Mouse (Mus musculus): ENCODE results near the gene Ebf1. TPM values are rescaled to one million over a fixed set of nuclear protein-coding genes. Genes with fewer than 3 reads are reported as not detected.

Gene Ebf1
- total and polyA plus RNA-seq, 2 experiments from 2014 or later = 8.1 to 10.4 TPM

DNA sequence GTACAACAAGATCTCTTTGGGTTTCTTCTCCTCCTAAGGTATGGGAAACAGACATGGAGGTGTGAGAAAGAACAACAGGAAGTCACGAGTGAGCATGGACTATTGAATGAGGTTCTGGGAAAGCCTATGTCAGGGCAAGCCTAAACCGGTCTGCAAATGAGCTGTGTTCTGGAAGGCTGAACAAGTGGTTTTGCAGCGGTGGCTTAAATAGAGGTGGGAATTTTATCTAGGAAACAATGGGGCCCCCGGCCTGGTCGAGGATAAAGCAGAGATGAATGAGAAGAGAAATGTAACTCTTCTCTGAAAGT lies 73.1 kb downstream of the Ebf1 start:
- H3K4me3 ChIP-seq (ENCODE audit: low read depth, low read length) = no peak overlapping the region
- no peak overlapping the region for H3K4me2 ChIP-seq (ENCODE audit: low read depth, low read length)
- no peak overlapping the region for H3K9ac ChIP-seq (replicated peaks; ENCODE audit: low read depth, low read length)
- no peaks in the 10 kb centered on the region for H3K27me3 ChIP-seq (ENCODE audit: control insufficient read depth, insufficient read depth, low read length)
- H3K9me3 ChIP-seq (replicated peaks; ENCODE audit: control insufficient read depth, low read length) = no peaks in the 10 kb centered on the region
- no peak for TF ChIP-seq EP300 (IDR thresholded peaks at IDR 0.05; ENCODE audit: low read depth)
- no peak for TF ChIP-seq CTCF (IDR thresholded peaks at IDR 0.05; ENCODE audit: low read depth)
- DNase-seq (ENCODE audit: low spot score) (no peak), ATAC-seq (ENCODE audit: insufficient read depth, low read depth) (no peak)
- no peaks in the 10 kb centered on the region for H3K36me3 ChIP-seq (replicated peaks; ENCODE audit: control insufficient read depth, insufficient read depth, low read length)
- WGBS = 67% methylated on average over 5 of the region's 5 CpGs
- H3K27ac ChIP-seq (ENCODE audit: low read depth) = no peak overlapping the region
- peaks cover 8% of the 10 kb centered on the region; the same call in 1 of the 2 replicates for H3K4me1 ChIP-seq (ENCODE audit: control insufficient read depth, insufficient read depth)

DNA sequence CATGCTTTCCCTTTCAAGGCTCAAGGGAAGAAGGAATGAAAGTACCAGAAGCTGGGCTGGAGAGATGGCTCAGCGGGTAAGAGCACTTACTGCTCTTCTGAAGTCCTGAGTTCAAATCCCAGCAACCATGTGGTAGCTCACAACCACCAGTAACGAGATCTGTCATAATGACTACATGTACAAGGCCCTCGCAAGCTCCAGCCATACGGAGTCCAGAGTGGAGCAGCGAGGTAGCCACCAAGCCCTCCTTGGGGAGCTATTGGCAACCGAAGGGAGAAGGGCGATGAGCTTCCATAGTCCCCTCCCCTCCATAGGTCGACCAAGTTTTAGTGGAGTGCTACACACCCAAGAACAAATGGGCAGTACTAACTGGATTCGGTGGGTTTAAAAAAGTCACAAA lies 78.3 kb downstream of the Ebf1 start:
- no peak for TF ChIP-seq CTCF (IDR thresholded peaks at IDR 0.05; ENCODE audit: low read depth)
- TF ChIP-seq EP300 (IDR thresholded peaks at IDR 0.05; ENCODE audit: low read depth) = no peak
- DNase-seq (ENCODE audit: low spot score) = no peak
- no peak overlapping the region for H3K4me3 ChIP-seq (ENCODE audit: low read depth, low read length)
- H3K27me3 ChIP-seq (ENCODE audit: control insufficient read depth, insufficient read depth, low read length) = no peaks in the 10 kb centered on the region
- H3K9ac ChIP-seq (replicated peaks; ENCODE audit: low read depth, low read length) = no peak overlapping the region
- H3K4me2 ChIP-seq (ENCODE audit: low read depth, low read length) = no peak overlapping the region
- 95% methylated on average over 9 of the region's 9 CpGs for WGBS
- no peaks in the 10 kb centered on the region for H3K9me3 ChIP-seq (replicated peaks; ENCODE audit: control insufficient read depth, low read length)
- ATAC-seq (ENCODE audit: insufficient read depth, low read depth) = no peak
- no peaks in the 10 kb centered on the region for H3K4me1 ChIP-seq (ENCODE audit: control insufficient read depth, insufficient read depth)
- no peaks in the 10 kb centered on the region for H3K36me3 ChIP-seq (replicated peaks; ENCODE audit: control insufficient read depth, insufficient read depth, low read length)
- H3K27ac ChIP-seq (ENCODE audit: low read depth) = no peak overlapping the region

GRCm38 (mm10) chr11:44696539-44697201 lies 79.6 kb downstream of the Ebf1 start:
- no peak overlapping the region for H3K4me3 ChIP-seq (ENCODE audit: low read depth, low read length)
- 23% methylated on average over 16 of the region's 16 CpGs for WGBS
- DNase-seq (ENCODE audit: low spot score) (no peak), ATAC-seq (ENCODE audit: insufficient read depth, low read depth) (no peak)
- H3K36me3 ChIP-seq (replicated peaks; ENCODE audit: control insufficient read depth, insufficient read depth, low read length) = no peaks in the 10 kb centered on the region
- peak overlapping the region; percentile 43 for H3K4me2 ChIP-seq (ENCODE audit: low read depth, low read length)
- H3K27ac ChIP-seq (ENCODE audit: low read depth) = no peak overlapping the region
- H3K9me3 ChIP-seq (replicated peaks; ENCODE audit: control insufficient read depth, low read length) = no peaks in the 10 kb centered on the region
- H3K4me1 ChIP-seq (ENCODE audit: control insufficient read depth, insufficient read depth) = no peaks in the 10 kb centered on the region
- H3K27me3 ChIP-seq (ENCODE audit: control insufficient read depth, insufficient read depth, low read length) = no peaks in the 10 kb centered on the region
- TF ChIP-seq EP300 (IDR thresholded peaks at IDR 0.05; ENCODE audit: low read depth) (no peak), CTCF (IDR thresholded peaks at IDR 0.05; ENCODE audit: low read depth) (no peak)
- H3K9ac ChIP-seq (replicated peaks; ENCODE audit: low read depth, low read length) = no peak overlapping the region

- no peaks in the 10 kb centered on the region for H3K9me3 ChIP-seq (replicated peaks; ENCODE audit: control insufficient read depth, low read length)
- H3K27me3 ChIP-seq (ENCODE audit: control insufficient read depth, insufficient read depth, low read length) = no peaks in the 10 kb centered on the region
- no peak for DNase-seq (ENCODE audit: low spot score)
- no peaks in the 10 kb centered on the region for H3K36me3 ChIP-seq (replicated peaks; ENCODE audit: control insufficient read depth, insufficient read depth, low read length)
- no peak overlapping the region for H3K27ac ChIP-seq (ENCODE audit: low read depth)
- H3K4me2 ChIP-seq (ENCODE audit: low read depth, low read length) = no peak overlapping the region
- H3K9ac ChIP-seq (replicated peaks; ENCODE audit: low read depth, low read length) = no peak overlapping the region
- TF ChIP-seq EP300 (IDR thresholded peaks at IDR 0.05; ENCODE audit: low read depth) (no peak), CTCF (IDR thresholded peaks at IDR 0.05; ENCODE audit: low read depth) (no peak)
- no peak for ATAC-seq (ENCODE audit: insufficient read depth, low read depth)
- no peaks in the 10 kb centered on the region for H3K4me1 ChIP-seq (ENCODE audit: control insufficient read depth, insufficient read depth)
- no peak overlapping the region for H3K4me3 ChIP-seq (ENCODE audit: low read depth, low read length)
- WGBS = 68% methylated on average over 4 of the region's 4 CpGs
These were observed 83.1 kb downstream of the Ebf1 start for GRCm38 (mm10) chr11:44700181-44700580.

GRCm38 (mm10) chr11:44701221-44701810 lies 84.2 kb downstream of the Ebf1 start:
- peaks cover 3% of the 10 kb centered on the region; the same call in 1 of the 2 replicates for H3K4me1 ChIP-seq (ENCODE audit: control insufficient read depth, insufficient read depth)
- no peak for TF ChIP-seq EP300 (IDR thresholded peaks at IDR 0.05; ENCODE audit: low read depth)
- 56% methylated on average over 11 of the region's 11 CpGs for WGBS

DNA sequence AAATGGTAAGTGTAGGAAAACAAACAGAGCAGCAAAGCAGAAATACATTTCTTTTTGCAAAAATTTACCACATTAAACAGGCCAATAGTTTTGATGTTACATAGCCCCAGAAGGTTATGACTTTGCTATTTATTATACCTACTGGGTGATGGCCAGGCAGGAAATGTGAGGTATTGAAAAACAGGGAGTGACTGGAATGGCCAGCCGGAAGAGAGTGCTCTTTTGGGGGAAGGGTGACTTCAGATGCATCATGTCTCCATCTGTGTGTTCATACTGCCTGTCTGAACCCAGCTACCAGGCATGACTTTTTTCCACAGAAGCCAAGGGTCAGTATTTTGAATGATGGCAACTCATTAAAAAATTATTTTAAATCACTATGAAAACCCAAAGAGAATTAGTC lies 84.7 kb downstream of the Ebf1 start:
- WGBS = 50% methylated on average over 1 of the region's 1 CpGs
- Histone ChIP-seq H3K4me3 (ENCODE audit: low read depth, low read length) (no peak overlapping the region), H3K9ac (replicated peaks; ENCODE audit: low read depth, low read length) (no peak overlapping the region), H3K4me1 (ENCODE audit: control insufficient read depth, insufficient read depth) (peaks cover 7% of the 10 kb centered on the region; the same call in 1 of the 2 replicates), H3K4me2 (ENCODE audit: low read depth, low read length) (no peak overlapping the region), H3K9me3 (replicated peaks; ENCODE audit: control insufficient read depth, low read length) (no peaks in the 10 kb centered on the region), H3K27me3 (ENCODE audit: control insufficient read depth, insufficient read depth, low read length) (no peaks in the 10 kb centered on the region), H3K36me3 (replicated peaks; ENCODE audit: control insufficient read depth, insufficient read depth, low read length) (no peaks in the 10 kb centered on the region), H3K27ac (ENCODE audit: low read depth) (0 out of 2 replicates have a peak overlapping the region, but pooled peaks have one; percentile 60)
- no peak for DNase-seq (ENCODE audit: low spot score)
- TF ChIP-seq EP300 (IDR thresholded peaks at IDR 0.05; ENCODE audit: low read depth) (no peak), CTCF (IDR thresholded peaks at IDR 0.05; ENCODE audit: low read depth) (no peak)
- ATAC-seq (ENCODE audit: insufficient read depth, low read depth) = no peak

More at GRCm38 (mm10) chr11:44701221-44701810, 84.2 kb downstream of the Ebf1 start:
- no peak overlapping the region for H3K4me3 ChIP-seq (ENCODE audit: low read depth, low read length)
- no peaks in the 10 kb centered on the region for H3K9me3 ChIP-seq (replicated peaks; ENCODE audit: control insufficient read depth, low read length)
- ATAC-seq (ENCODE audit: insufficient read depth, low read depth) (no peak), DNase-seq (ENCODE audit: low spot score) (no peak)
- no peaks in the 10 kb centered on the region for H3K36me3 ChIP-seq (replicated peaks; ENCODE audit: control insufficient read depth, insufficient read depth, low read length)
- no peaks in the 10 kb centered on the region for H3K27me3 ChIP-seq (ENCODE audit: control insufficient read depth, insufficient read depth, low read length)
- H3K4me2 ChIP-seq (ENCODE audit: low read depth, low read length) = no peak overlapping the region
- peak overlapping the region; percentile 60 for H3K27ac ChIP-seq (ENCODE audit: low read depth)
- H3K9ac ChIP-seq (replicated peaks; ENCODE audit: low read depth, low read length) = no peak overlapping the region
